Mouse (Mus musculus) retina, postnatal 7 days (tissue): ENCODE measurements at regions not wholly inside any gene's neighbourhood (a gene's known extent, or its start where the extent isn't known, plus 50 kb on each side); places are given as distances from the start of the nearest gene placed in this dataset.

Experiments
- DNase-seq: peaks from one replicate; pipeline ENCODE4 v3.0.0-alpha.2; 2012; ENCODE audit warnings: low read depth, low spot score

DNA sequence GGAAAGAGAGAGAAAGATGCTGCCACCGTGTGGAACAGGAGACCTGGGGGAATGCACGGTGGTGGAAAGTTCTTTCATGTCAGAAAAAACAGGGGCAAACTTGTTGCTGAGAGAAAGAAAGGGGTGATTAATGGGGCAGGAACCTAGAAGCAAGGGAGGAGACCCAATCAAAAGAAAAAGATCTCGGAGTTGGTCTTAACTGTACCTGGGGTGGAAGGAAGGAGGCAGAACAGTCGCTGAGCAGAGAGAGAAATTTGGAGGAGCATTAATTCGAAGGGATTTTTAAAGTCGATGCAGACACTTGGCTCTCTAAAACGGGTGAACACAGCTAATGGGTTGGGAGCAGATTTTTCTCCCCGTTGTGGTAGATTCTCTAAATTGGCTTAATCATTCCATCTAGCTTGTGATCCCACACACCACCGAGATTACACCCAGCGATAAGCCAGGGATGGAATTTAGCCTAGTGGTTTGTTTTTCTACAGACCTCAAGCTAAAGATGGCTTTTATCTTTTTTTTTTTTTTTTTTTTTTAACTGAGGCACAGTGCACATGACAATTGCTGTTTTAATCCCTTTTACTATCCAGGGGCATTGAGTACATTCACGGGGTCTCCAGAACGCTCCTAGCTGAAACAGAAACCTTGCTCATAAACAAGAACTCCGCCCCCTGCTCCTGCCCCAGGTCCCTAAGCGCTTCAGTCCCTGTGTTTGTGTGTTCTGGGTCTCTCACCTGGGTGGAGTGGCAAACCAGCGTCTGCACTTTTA is 73.1 kb upstream of the Cpm start:
- DNase-seq = no peak

DNA sequence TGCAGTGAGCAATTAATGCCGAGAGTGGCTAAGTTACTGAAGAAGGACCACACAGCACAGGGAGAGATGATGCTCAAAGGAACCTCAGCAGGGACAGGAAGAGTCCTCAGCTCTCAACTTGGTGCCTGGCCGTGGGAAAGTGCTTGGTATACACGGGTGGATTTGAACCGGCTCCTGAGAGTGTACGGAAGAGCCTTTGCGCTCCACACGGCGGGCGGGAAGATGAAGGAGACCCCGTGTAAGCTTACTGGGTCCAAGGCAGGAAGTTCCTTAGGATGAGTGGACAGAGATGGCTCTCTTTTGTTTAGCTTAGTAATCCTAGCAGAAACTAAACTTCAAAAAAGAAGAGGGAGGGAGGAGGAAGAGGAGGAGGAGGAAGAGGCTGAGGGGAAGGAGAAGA is 73.8 kb upstream of the Cpm start:
- DNase-seq = no peak

DNA sequence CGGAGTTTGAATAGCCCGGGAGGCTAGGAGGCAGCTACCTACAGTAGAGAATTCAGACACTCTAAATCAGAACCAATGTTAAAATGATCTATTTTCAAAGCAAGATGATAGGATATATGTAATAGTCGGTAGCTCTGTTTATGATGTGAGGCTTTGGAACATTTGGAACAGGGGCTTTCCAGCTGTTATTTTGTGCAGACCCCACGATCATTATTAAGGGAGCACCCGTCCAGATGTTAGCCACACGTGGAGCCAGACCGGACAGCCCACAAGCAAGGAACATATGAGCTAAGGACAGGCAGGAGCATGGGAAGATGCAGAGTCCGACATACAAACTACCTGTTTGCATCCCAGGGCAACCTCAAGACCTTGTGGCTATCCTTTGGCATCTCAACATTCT is 74.3 kb upstream of the Cpm start:
- DNase-seq = no peak

DNA sequence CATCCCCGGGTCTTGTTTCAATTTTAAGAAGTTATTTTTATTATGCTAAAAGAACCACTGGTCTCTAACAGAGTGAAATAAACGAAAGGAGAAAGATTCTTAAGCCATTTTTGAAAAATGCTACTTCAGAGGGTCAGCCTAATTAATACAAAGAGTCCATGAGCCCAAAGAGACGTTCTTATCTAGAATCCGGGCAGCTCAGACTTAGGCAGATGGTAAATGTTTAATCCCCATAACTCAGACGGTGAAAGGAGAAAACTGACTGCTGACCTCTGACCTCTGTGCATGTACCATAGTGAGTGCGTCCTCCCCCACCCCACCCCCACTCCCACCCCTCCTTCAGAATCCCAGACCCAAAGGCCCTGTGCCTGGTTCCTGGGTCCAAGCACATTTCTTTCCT is 74.8 kb upstream of the Cpm start:
- DNase-seq = no peak

DNA sequence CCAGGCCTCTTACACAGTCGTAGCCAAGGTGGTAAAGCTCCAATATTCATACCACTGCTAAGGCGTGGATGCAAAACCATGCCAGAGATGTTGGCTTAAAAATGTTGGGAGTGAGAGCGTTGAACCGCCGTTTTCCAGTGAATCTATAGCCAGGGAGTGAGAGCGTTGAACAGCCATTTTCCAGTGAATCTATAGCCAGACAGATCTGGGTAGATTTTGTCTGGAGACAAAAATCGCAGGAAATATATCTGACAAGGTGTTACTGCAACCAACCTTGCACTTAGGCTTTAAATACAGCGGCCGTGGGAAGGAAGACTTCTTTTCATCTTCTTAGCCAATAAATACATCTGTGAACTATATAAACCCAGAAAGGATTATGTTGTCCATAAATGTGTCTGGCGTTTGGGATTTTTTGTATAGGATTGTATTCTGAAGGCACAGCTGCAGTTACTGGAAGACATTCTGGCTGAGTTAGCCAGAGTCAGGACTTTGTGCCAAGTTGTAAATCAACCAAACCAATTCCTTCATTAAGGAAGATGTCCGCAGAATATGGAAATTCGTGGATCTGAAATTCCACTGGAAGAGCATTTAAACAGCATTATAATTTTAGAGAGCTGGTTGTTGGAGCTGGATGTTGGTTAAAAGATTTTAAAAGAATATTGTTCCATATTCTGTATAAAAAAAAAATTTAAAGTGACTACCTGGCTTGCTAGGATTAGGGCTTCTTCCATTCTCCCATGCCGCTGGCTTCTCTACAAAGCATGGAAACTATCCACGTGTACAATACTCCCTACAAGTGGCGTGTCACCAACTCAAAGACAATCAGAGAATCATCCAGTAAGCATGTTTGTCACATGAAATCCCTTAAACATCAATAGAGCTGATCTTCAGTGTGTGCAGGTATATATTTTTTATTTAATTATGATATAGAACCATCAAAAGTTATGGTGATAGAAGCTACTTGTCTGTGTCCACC is 75.8 kb upstream of the Cpm start:
- no peak for DNase-seq

DNA sequence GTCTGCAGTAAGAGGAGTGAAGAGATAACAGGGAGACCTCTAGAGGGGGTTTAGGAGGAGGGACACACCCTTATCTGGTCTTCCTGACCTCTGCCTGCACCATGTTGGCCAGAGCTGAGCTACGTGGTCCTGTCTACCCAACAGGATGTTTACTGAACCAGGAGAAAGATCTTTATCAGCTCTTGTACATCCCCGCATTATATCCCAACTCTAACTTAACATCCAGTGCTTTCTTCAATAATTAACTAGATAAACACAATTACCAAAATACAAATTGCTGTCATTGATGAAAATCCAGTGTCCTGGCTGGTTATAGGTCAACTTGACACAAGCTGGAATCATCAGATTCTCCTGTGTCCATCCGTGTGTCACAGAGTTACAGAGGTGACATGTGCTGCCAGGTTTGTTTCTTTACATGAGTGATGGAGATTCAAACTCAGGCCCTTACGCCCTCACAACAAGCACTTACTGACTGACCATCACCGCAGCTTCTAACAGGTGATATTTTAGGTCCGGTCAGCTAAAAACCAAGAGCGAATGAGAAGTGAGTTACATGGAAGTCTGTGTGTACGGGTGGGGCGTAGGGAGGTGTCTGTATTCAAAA is 77.1 kb upstream of the Cpm start:
- no peak for DNase-seq

DNA sequence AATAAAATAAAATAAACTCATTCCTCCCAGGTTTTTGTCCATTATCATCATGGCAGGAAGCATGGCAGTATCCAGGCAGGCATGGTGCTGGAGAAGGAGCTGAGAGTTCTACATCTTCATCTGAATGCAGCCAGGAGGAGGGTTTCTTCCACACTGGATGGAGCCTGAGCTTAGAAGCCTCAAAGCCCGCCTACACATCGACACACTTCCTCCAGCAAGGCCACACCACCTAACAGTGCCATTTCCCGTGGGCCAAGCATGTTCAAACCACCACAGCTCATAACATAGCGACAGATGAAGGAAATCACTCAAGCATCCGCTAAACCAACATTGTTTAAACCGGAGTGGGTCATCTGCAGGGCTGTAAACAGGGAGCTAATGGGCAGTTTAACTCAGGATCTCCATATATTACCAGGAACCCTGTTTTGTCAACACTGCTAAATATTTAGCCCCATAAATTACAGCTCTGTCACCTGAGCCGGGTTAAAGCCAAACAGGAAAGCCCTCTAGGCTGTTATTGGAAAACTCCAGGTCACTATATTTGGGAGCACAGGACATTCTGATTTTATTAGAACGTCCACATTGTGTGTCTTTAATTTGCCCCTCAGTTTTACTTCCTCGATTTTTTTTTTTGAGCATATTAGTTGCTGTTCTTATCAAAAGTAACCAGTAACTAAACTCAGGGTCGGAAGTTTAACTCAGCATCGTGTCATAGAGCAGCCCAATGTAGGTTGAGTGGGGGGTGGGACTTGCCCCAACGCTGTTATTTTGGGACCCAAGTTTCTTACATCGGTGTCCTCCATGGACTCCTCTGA is 77.9 kb upstream of the Cpm start:
- no peak for DNase-seq

DNA sequence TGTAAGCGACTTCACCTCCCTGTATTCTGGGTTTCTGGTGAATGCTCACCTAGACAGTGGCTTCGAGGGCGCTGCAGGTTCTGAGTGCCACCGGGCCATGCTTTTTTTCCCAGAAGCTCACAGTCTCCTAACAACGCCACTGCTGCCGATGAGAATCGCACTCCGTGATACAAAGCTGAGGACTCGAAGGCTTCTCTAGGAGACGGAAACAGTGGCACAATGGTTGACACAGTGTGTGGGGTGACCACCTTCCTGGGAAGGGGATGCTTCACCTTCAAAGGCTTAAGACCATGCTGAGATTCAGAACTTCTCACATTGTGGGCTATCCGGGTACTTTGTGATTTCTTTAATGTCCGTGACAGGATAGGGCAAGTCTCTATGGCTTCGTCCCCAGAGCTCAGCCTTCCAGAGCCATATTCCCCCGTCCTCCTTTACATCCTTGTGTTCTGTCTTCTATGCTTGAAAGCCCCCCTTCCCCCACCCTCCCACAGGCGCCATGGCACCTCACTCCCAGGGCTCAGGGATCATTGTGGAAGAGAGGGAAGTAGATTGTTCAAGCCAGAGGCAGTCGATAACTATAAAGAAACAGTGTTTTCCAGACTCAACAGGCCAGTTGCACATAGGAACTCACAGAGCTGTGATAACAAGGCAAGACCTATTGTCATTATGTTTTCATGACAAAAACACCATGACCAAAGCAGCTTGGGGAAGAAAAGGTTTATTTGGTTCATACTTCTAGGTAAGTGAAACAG is 79.3 kb upstream of the Cpm start:
- DNase-seq = no peak

DNA sequence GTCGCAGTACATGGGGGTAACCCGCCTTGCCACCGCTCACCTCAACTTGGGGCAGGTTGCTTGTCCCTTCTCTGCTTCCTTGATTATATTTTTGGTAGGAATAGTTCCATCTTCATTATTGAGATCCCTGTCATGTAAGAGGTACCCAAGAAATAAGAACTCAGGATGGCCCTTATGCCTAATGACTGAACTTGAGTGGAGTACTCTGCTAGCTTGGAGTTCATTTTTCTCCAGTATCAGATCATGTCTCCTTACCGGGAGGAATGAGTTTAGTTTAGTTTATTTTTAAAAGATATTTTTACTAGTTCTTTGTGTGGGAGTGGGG is 79.8 kb upstream of the Cpm start:
- DNase-seq = no peak

DNA sequence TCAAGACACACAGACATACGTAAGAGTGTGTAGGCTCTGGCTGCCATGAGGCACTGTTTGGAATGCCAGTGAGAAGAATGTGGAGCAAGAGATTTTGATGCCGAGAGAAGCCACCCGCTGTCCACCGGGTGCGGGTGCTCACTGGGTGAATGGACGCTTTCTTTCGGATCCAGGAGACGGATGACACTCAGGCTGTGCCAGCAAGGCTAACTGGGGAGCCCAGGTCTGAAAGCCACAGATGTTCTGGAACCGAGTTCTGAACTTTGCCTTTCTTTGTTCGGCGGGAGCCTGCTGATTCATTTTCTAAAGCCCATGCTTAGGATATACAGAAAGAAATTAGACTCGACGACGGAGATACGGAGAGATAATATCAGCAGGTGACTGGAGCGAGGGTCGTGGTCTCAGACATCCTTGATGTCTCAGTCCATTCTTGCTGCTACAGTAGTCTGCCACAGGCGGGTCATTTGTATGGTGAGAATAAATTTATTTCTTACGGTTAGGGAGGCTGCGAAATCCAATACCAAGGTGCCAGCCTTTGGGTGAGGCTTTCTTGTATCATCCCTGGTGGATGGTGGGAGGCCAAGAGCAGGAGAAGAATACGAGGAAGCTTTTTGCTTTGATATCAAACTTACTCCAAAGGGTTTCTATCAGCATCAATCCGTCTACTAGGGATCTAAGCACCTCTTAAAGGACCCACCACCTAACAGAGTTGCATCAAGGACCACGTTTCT is 80.4 kb upstream of the Cpm start:
- no peak for DNase-seq

DNA sequence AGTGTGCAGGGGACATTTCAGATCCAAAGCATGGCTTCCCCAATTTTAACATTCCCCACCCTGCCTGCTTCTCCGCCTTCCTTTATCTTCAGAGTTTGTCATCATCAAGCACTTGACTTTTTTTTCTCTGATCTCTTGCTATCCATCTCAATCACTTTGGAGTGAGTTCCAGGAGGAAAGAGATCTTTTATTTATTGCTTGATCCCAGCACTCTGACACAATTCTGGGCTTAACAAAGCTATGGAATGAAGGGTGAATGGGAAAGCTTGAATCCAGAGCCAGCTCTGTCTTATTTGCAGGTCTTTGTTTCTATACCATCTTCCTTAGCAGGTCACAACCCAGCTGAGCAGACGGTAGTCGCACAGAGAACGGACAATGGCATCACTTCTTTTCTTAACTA is 81.0 kb upstream of the Cpm start:
- DNase-seq = no peak

DNA sequence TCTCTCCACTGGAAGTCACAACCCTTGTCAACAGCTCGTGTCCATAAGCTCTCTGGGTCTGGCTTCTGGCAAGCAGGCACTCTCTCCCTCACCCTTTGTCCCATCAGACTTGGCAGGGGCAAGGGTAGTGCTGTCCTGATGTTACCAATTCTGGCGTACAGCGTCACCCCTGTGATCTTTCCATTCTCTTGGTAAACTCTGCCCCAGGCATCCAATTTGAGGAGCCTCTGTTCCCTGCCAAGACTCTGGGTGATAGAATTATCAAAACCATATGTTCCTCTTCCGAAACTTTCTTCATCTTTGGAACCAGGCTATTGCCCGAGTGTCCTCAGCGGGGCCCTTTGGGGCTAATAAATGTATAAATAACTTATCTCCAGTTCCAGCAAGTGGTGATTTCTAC is 82.0 kb upstream of the Cpm start:
- DNase-seq = no peak

DNA sequence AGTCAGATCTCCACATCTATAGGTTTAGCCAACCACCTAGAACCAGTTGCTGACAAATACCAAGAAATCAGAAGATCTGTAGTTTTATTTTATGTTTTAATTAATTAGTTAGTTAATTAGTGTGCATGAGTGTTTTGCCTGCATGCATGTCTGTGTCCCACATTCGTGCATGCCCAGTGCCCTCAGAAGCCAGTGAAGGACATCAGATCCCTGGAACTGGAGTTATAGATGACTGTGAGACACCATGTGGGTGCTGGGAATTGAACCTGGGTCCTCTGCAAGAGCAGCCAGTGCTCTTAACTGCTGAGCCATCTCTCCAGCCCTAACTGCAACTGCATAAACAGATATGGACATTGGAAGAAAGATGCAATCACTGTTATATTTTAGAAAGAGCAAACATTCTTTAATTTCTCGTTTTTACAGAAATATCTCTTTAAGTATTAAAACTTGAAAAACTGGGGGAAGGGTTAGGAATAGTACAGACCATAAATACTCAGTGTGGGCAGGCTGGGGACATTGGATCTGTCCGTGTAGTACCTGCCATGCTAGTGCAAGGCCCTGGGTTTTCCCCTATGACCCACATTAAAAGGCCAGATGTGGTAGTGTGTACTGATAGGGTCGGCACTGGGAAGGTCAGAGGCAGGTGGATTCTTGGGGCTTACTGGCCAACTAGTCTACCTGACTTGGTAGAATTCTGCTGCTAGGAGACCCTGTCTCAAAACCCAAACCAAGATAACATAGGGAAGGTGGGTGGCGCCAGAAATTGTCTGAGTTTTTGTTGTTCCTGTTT is 83.3 kb upstream of the Cpm start:
- DNase-seq = no peak

DNA sequence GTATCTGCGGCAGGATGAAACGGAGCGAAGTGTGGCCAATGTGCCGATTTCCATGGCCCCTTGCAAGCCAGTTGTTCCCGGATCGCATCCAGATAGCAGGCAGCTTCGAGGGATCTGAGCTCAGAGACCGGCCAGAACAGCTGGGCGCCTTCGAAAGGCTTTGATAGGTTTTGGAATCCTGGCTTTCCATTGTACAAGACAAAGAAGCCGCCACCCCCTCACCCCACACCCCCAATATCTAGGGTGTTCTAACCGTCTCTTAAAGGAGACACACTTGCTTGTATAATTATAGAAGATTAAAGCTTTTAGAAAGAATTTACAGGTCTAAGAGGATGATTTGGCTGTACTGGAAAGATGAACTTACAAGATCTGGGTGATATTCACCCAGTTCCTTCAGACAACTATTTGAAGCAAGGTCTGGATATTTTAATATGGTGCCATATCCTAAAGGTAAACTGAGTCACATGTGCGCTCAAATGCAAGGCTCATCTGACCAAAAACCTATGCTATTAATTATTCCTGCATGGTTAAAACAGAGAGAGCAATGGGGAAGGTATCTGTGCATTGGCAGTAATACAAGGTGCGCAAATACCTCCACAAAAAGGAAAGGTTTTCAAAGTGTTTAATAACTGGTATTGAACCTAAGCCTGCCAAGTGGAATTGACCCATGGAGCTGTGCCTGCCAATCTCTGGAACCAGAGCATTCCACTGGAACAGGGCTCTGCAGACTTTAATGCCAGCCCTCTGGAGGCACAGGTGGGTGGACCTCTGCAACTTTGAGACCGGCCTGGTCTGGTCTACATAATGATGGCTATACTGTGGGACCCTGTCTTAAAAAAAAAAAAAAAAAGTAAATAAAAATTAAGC is 84.4 kb upstream of the Cpm start:
- no peak for DNase-seq

DNA sequence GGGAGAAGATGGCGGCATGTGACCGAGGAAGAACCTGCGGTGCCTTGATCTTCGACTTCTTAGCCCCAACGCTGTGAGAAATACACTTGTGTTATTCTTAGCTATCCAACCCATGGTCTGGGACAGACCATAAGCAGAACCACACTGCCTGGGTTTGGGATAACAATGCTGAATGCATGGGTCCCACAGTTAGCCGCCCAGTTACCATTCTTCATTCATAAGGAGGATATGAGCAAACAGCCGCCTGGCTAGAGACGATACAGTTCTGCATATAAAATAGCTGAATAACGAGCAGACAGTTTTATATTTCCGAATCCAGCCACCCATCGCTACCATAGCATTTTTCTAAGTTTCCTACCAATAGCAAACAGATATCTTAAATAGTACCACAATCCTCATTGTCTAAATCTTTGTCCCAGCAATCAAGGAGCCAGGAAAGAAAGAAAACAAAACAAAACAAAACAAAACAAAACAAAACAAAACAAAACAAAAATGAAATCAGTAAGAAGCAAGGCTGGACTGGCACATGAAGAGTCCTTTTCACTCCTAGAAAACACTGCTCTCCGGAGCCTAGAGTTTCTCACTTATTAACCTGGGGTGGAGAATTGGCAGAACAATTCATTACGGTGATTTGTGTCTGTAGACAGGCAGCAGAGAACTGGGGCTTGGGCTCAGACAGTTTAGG is 85.2 kb upstream of the Cpm start:
- DNase-seq = no peak

DNA sequence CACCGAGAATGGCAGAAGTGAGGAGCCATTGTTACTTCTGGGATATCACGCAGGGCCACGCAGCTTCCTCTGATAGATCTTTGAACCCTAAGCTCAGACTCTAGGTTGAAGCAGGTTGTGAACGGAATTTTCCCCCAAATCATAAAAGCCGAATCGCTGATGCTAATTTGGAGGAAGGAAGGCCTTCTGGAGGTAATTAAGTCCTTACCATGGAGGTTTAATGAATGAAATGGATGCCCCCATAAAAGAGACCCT is 85.7 kb upstream of the Cpm start:
- DNase-seq = no peak

DNA sequence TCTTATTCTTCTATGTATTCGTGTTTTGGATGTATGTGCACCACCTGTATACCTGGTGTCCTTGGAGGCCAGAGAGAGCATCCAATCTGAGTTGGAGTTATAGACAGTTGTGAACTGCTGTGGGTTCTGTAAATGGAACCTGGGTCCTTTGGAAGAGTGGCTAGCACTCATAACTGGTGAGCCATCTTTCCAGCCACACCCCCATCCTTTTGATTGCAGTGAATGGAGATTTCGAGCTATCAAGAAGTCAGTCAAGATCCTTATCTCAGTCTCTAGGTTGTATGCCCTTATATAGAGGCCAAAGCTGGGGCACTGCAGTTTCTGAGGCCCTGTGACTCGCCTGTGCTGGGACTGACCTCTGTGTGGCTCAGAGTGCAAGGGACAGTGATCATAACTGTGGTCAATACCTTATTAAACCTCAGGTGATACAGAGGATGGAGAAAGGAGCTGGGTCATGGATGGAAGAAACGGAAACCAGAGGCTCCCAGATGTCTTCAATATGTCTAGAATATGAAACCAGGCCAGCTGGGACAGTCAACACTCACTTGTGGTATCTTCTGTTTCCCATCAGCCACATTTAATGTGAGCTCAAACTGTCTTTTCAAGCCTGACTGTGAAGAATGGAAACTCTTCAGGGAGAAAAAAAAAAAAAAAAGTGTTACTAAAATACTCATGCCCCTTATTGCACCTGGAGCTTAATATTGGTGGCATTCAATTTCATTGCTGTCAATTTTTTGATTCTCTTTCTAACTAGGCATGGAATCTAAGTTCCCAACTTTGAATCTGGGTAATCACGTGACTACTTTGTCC is 86.2 kb upstream of the Cpm start:
- DNase-seq = no peak

DNA sequence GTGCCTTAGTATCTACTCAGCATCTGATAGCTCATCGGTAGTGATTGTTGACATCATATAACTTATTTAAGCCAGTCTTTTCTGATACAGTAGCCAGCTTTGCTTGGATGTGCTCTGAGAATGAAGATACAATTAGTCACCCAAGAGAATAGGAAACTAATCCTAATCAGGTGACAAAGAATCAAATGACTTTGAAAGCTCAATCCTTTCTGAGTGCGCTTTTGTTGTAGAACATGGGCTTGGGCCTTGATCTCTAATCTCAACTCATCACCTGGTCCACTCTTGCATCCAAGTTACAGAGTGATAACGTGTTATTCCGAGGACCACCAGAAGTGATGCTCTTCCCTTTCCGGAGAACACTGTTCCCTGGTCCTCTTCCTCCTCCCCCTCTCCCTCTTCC is 86.9 kb upstream of the Cpm start:
- no peak for DNase-seq
